Mouse (Mus musculus) kidney, adult 9 months (tissue): ENCODE results near the gene Nf1.

ENCODE experiments used
- DNase-seq: peaks from one replicate; pipeline ENCODE4 v3.0.0; 2022

Nf1 gene

GRCm38 (mm10) chr11:79329585-79329984, 9.9 kb upstream of the Nf1 start:
- DNase-seq, result no peak

GRCm38 (mm10) chr11:79335077-79335476, 4.4 kb upstream of the Nf1 start:
- no peak for DNase-seq

GRCm38 (mm10) chr11:79336722-79337267, 2.7 kb upstream of the Nf1 start:
- DNase-seq, result peak; percentile 24

- DNase-seq, result no peak
Observed at GRCm38 (mm10) chr11:79338621-79339020, 872 bp upstream of the Nf1 start.

- DNase-seq, result peak; percentile 22
Observed at GRCm38 (mm10) chr11:79339808-79340781, 602 bp downstream of the Nf1 start.

GRCm38 (mm10) chr11:79356995-79357394, 17.5 kb downstream of the Nf1 start:
- no peak for DNase-seq

GRCm38 (mm10) chr11:79357397-79357796, 17.9 kb downstream of the Nf1 start:
- no peak for DNase-seq

GRCm38 (mm10) chr11:79364956-79365355, 25.5 kb downstream of the Nf1 start:
- DNase-seq, result no peak

- DNase-seq, result no peak
Observed at GRCm38 (mm10) chr11:79366284-79366683, 26.8 kb downstream of the Nf1 start.

GRCm38 (mm10) chr11:79373031-79373430, 33.5 kb downstream of the Nf1 start:
- no peak for DNase-seq

GRCm38 (mm10) chr11:79398336-79398735, 58.8 kb downstream of the Nf1 start:
- DNase-seq, result peak; percentile 91

GRCm38 (mm10) chr11:79403625-79404319, 64.3 kb downstream of the Nf1 start:
- no peak for DNase-seq

- DNase-seq, result no peak
Observed at GRCm38 (mm10) chr11:79413761-79414513, 74.4 kb downstream of the Nf1 start.

GRCm38 (mm10) chr11:79422496-79422895, 83.0 kb downstream of the Nf1 start:
- DNase-seq, result no peak

GRCm38 (mm10) chr11:79426571-79426970, 87.1 kb downstream of the Nf1 start:
- DNase-seq, result no peak

- DNase-seq, result peak; percentile 51
Observed at GRCm38 (mm10) chr11:79427638-79428037, 88.1 kb downstream of the Nf1 start.

GRCm38 (mm10) chr11:79435252-79435651, 95.8 kb downstream of the Nf1 start:
- DNase-seq, result no peak

- DNase-seq, result peak; percentile 84
Observed at GRCm38 (mm10) chr11:79448361-79448760, 108.9 kb downstream of the Nf1 start.

GRCm38 (mm10) chr11:79452966-79453365, 113.5 kb downstream of the Nf1 start:
- peak; percentile 87 for DNase-seq

- no peak for DNase-seq
Observed at GRCm38 (mm10) chr11:79457928-79458327, 118.4 kb downstream of the Nf1 start.

GRCm38 (mm10) chr11:79459846-79460245, 120.4 kb downstream of the Nf1 start:
- no peak for DNase-seq

GRCm38 (mm10) chr11:79460756-79461450, 121.4 kb downstream of the Nf1 start:
- DNase-seq, result no peak
